Mouse (Mus musculus) embryonic facial prominence, embryonic 10.5 days (tissue): ENCODE measurements at regions not wholly inside any gene's neighbourhood (a gene's known extent, or its start where the extent isn't known, plus 50 kb on each side); places are given as distances from the start of the nearest gene placed in this dataset.

Experiments used
- DNase-seq: peaks from one replicate; pipeline ENCODE4 v3.0.0-alpha.2; 2017; ENCODE audit warnings: low spot score
- H3K27ac ChIP-seq: fragments of 300-500 bp; sonication (generic); replicated peaks from 2 replicates; pipeline ENCODE4 v1.5.1; 2016; ENCODE audit warnings: mild to moderate bottlenecking
- H3K27me3 ChIP-seq: fragments of 300-500 bp; sonication (generic); replicated peaks from 2 replicates; pipeline ENCODE4 v1.6.1; 2016; ENCODE audit warnings: low read depth, mild to moderate bottlenecking; ENCODE audit not compliant: poor library complexity, severe bottlenecking
- H3K36me3 ChIP-seq: fragments of 300-500 bp; sonication (generic); replicated peaks from 2 replicates; pipeline ENCODE4 v1.6.1; 2016; ENCODE audit warnings: mild to moderate bottlenecking, moderate library complexity
- H3K4me1 ChIP-seq: fragments of 300-500 bp; sonication (generic); 2 replicates; pipeline ENCODE4 v1.6.1; 2016
- H3K4me3 ChIP-seq: fragments of 300-500 bp; sonication (generic); 2 replicates; pipeline ENCODE4 v1.5.1; 2016; ENCODE audit warnings: mild to moderate bottlenecking, moderate library complexity
- H3K9me3 ChIP-seq: fragments of 300-500 bp; sonication (generic); 2 replicates; pipeline ENCODE4 v1.6.1; 2016; ENCODE audit warnings: mild to moderate bottlenecking
- WGBS: fragments of 180-500 bp; shearing (Covaris S2); methylation state at CpG from one replicate; pipeline ENCODE4 v1.1.7; 2016; 5-methylcytosine and 5-hydroxymethylcytosine counted together

- H3K4me1 ChIP-seq: no peaks in the 10 kb centered on the region
- H3K27me3 ChIP-seq: no peaks in the 10 kb centered on the region
- no peaks in the 10 kb centered on the region for H3K9me3 ChIP-seq
- H3K4me3 ChIP-seq: no peak overlapping the region
- WGBS: 88% methylated on average over 3 of the region's 3 CpGs
- H3K27ac ChIP-seq: no peak overlapping the region
- no peaks in the 10 kb centered on the region for H3K36me3 ChIP-seq
- no peak for DNase-seq
These were observed 234.3 kb upstream of the Plscr5 start for GRCm38 (mm10) chr9:91958421-91958820.

GRCm38 (mm10) chr9:91957061-91957460 lies 235.7 kb upstream of the Plscr5 start:
- Histone ChIP-seq H3K36me3 (no peaks in the 10 kb centered on the region), H3K27ac (no peak overlapping the region), H3K4me1 (no peaks in the 10 kb centered on the region), H3K9me3 (no peaks in the 10 kb centered on the region), H3K4me3 (no peak overlapping the region), H3K27me3 (no peaks in the 10 kb centered on the region)
- WGBS: 91% methylated on average over 3 of the region's 3 CpGs
- no peak for DNase-seq

GRCm38 (mm10) chr9:91948746-91949145 lies 244.0 kb upstream of the Plscr5 start:
- WGBS: 76% methylated on average over 1 of the region's 1 CpGs
- Histone ChIP-seq H3K9me3 (no peaks in the 10 kb centered on the region), H3K27ac (no peak overlapping the region), H3K36me3 (no peaks in the 10 kb centered on the region), H3K4me1 (no peaks in the 10 kb centered on the region), H3K27me3 (no peaks in the 10 kb centered on the region), H3K4me3 (no peak overlapping the region)
- DNase-seq: no peak

GRCm38 (mm10) chr9:91942001-91942400 lies 250.7 kb upstream of the Plscr5 start:
- H3K27ac ChIP-seq: no peak overlapping the region
- DNase-seq: no peak
- WGBS: 76% methylated on average over 1 of the region's 1 CpGs

GRCm38 (mm10) chr9:91938729-91939128 lies 254.0 kb upstream of the Plscr5 start:
- WGBS: 64% methylated on average over 4 of the region's 4 CpGs
- H3K4me1 ChIP-seq: no peaks in the 10 kb centered on the region

More at GRCm38 (mm10) chr9:91942001-91942400, 250.7 kb upstream of the Plscr5 start:
- Histone ChIP-seq H3K4me3 (no peak overlapping the region), H3K27me3 (no peaks in the 10 kb centered on the region), H3K9me3 (no peaks in the 10 kb centered on the region), H3K4me1 (no peaks in the 10 kb centered on the region), H3K36me3 (no peaks in the 10 kb centered on the region)

GRCm38 (mm10) chr9:91904066-91904465 lies 288.7 kb upstream of the Plscr5 start:
- WGBS: 83% methylated on average over 5 of the region's 5 CpGs
- Histone ChIP-seq H3K36me3 (no peaks in the 10 kb centered on the region), H3K4me1 (no peaks in the 10 kb centered on the region), H3K9me3 (no peaks in the 10 kb centered on the region), H3K4me3 (no peak overlapping the region), H3K27me3 (no peaks in the 10 kb centered on the region), H3K27ac (no peak overlapping the region)
- DNase-seq: no peak

More at GRCm38 (mm10) chr9:91938729-91939128, 254.0 kb upstream of the Plscr5 start:
- H3K9me3 ChIP-seq: no peaks in the 10 kb centered on the region
- H3K4me3 ChIP-seq: no peak overlapping the region
- no peak overlapping the region for H3K27ac ChIP-seq
- no peaks in the 10 kb centered on the region for H3K36me3 ChIP-seq
- no peaks in the 10 kb centered on the region for H3K27me3 ChIP-seq
- no peak for DNase-seq

GRCm38 (mm10) chr9:91900956-91901355 lies 291.8 kb upstream of the Plscr5 start:
- H3K27me3 ChIP-seq: no peaks in the 10 kb centered on the region
- DNase-seq: no peak
- no peaks in the 10 kb centered on the region for H3K9me3 ChIP-seq
- H3K4me3 ChIP-seq: no peak overlapping the region
- no peaks in the 10 kb centered on the region for H3K4me1 ChIP-seq
- H3K36me3 ChIP-seq: no peaks in the 10 kb centered on the region
- H3K27ac ChIP-seq: no peak overlapping the region

- Histone ChIP-seq H3K9me3 (no peaks in the 10 kb centered on the region), H3K4me1 (no peaks in the 10 kb centered on the region), H3K27me3 (no peaks in the 10 kb centered on the region), H3K27ac (no peak overlapping the region), H3K36me3 (no peaks in the 10 kb centered on the region), H3K4me3 (no peak overlapping the region)
- WGBS: 75% methylated on average over 1 of the region's 1 CpGs
- DNase-seq: no peak
These were observed 315.9 kb upstream of the Plscr5 start for GRCm38 (mm10) chr9:91876823-91877222.

- 63% methylated on average over 3 of the region's 3 CpGs for WGBS
- Histone ChIP-seq H3K27me3 (no peaks in the 10 kb centered on the region), H3K27ac (no peak overlapping the region), H3K4me3 (no peak overlapping the region), H3K9me3 (no peaks in the 10 kb centered on the region), H3K4me1 (no peaks in the 10 kb centered on the region), H3K36me3 (no peaks in the 10 kb centered on the region)
- DNase-seq: no peak
These were observed 361.2 kb upstream of the Plscr5 start for GRCm38 (mm10) chr9:91831556-91831955.

- no peaks in the 10 kb centered on the region for H3K27me3 ChIP-seq
- no peaks in the 10 kb centered on the region for H3K4me1 ChIP-seq
- no peak overlapping the region for H3K4me3 ChIP-seq
- WGBS: 76% methylated on average over 1 of the region's 1 CpGs
- no peak for DNase-seq
- H3K27ac ChIP-seq: no peak overlapping the region
- H3K9me3 ChIP-seq: no peaks in the 10 kb centered on the region
- H3K36me3 ChIP-seq: no peaks in the 10 kb centered on the region
These were observed 368.8 kb upstream of the Plscr5 start for GRCm38 (mm10) chr9:91823733-91824487.

- WGBS: 78% methylated on average over 13 of the region's 13 CpGs
- no peak overlapping the region for H3K4me3 ChIP-seq
- H3K9me3 ChIP-seq: no peaks in the 10 kb centered on the region
- H3K36me3 ChIP-seq: no peaks in the 10 kb centered on the region
- DNase-seq: peak; percentile 11
- no peaks in the 10 kb centered on the region for H3K27me3 ChIP-seq
- H3K27ac ChIP-seq: no peak overlapping the region
- H3K4me1 ChIP-seq: no peaks in the 10 kb centered on the region
These were observed 374.0 kb upstream of the Plscr5 start for GRCm38 (mm10) chr9:91818616-91819328.

GRCm38 (mm10) chr9:91803372-91803961 lies 389.3 kb upstream of the Plscr5 start:
- Histone ChIP-seq H3K27me3 (no peaks in the 10 kb centered on the region), H3K4me1 (no peaks in the 10 kb centered on the region), H3K9me3 (no peaks in the 10 kb centered on the region), H3K27ac (no peak overlapping the region), H3K36me3 (no peaks in the 10 kb centered on the region), H3K4me3 (no peak overlapping the region)
- WGBS: 88% methylated on average over 3 of the region's 3 CpGs
- no peak for DNase-seq

GRCm38 (mm10) chr9:91798837-91799225 lies 393.9 kb upstream of the Plscr5 start:
- Histone ChIP-seq H3K4me3 (no peak overlapping the region), H3K9me3 (no peaks in the 10 kb centered on the region), H3K36me3 (no peaks in the 10 kb centered on the region), H3K4me1 (no peaks in the 10 kb centered on the region), H3K27ac (no peak overlapping the region), H3K27me3 (no peaks in the 10 kb centered on the region)
- 87% methylated on average over 4 of the region's 4 CpGs for WGBS
- DNase-seq: no peak
